Mouse (Mus musculus) bone marrow, adult 2 months (tissue): Measurements from ENCODE around the gene D030056L22Rik.

Experiments used
- CTCF ChIP-seq: fragments of 200-500 bp; IDR thresholded peaks from 2 replicates; pipeline ENCODE4 v1.5.1; 2011; ENCODE audit warnings: low read length, control low read depth; ENCODE audit not compliant: control insufficient read depth, insufficient read depth
- POLR2A ChIP-seq: fragments of 200-500 bp; IDR thresholded peaks from 2 replicates; pipeline ENCODE4 v1.6.1; 2011; ENCODE audit warnings: low read depth, mild to moderate bottlenecking, control low read depth, low read length, borderline replicate concordance; ENCODE audit not compliant: control insufficient read depth

DNA sequence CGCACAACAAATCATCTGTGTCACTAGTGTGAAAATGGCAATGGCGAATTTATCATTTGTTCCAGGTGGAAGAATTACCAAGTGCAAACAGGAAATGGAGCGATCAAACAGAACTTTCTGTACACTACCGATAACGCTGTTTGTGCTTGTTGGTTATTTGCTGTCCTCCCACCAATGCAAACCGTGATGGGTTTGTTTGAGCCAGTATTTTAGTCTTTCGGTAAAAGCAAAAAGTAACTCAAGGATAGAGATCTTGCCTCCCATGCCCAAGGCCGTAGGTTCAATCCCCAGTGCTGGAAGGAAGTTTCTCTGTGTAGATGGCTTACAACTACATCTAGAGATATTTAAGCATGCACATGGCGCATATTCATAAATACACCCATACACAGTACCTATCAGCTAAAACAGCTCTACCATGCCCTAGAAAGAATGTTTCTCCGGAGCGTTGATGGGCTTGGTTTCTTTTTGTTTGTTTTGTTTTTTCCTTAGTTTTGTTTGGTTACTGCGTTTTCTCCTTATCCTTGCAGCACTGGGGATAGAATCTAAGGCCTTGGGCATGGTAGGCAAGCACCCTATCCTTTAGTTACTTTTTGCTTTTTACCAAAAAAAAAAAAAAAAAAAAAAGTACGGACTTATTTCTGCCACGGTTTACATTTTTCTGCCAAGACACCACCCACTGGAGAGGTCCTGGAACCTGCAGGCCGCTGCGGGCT lies 684 bp upstream of the D030056L22Rik start:
- TF ChIP-seq CTCF (no peak), POLR2A (no peak)
